Mouse (Mus musculus) hindbrain, postnatal 0 days (tissue): Measurements from ENCODE around the gene Atf6b. TPM values are rescaled to one million over a fixed set of nuclear protein-coding genes. Genes with fewer than 3 reads are reported as not detected.

Source experiments
- ATAC-seq: fragments of 200-750 bp; cut with Nextera tagmentation; 2 replicates; pipeline ENCODE4 v1.8.0; 2017; ENCODE audit warnings: mild to moderate bottlenecking, moderate TSS enrichment, moderate library complexity
- DNase-seq: peaks from one replicate; pipeline ENCODE4 v3.0.0-alpha.2; 2015; ENCODE audit warnings: low spot score
- H3K27ac ChIP-seq: fragments of 300-500 bp; sonication (generic); 2 replicates; pipeline ENCODE4 v1.5.1; 2014; ENCODE audit warnings: mild to moderate bottlenecking
- H3K27me3 ChIP-seq: fragments of 300-500 bp; sonication (generic); 2 replicates; pipeline ENCODE4 v1.6.1; 2014; ENCODE audit warnings: low read length, mixed read lengths; ENCODE audit not compliant: insufficient read depth
- H3K36me3 ChIP-seq: fragments of 300-500 bp; sonication (generic); 2 replicates; pipeline ENCODE4 v1.6.1; 2014; ENCODE audit warnings: low read length, mixed read lengths; ENCODE audit not compliant: insufficient read depth
- H3K4me1 ChIP-seq: fragments of 300-500 bp; sonication (generic); 2 replicates; pipeline ENCODE4 v1.6.1; 2014; ENCODE audit warnings: antibody characterized with exemption, low read length, mixed read lengths; ENCODE audit not compliant: insufficient read depth
- H3K4me2 ChIP-seq: fragments of 300-500 bp; sonication (generic); 2 replicates; pipeline ENCODE4 v1.6.1; 2014; ENCODE audit warnings: low read depth, mild to moderate bottlenecking, low read length, moderate library complexity, mixed read lengths
- H3K4me3 ChIP-seq: fragments of 300-500 bp; sonication (generic); 2 replicates; pipeline ENCODE4 v1.5.1; 2014; ENCODE audit warnings: low read length
- H3K9ac ChIP-seq: fragments of 300-500 bp; sonication (generic); replicated peaks from 2 replicates; pipeline ENCODE4 v1.6.1; 2014; ENCODE audit warnings: mild to moderate bottlenecking, low read length, moderate library complexity, mixed read lengths
- H3K9me3 ChIP-seq: fragments of 300-500 bp; sonication (generic); 2 replicates; pipeline ENCODE4 v1.6.1; 2016; ENCODE audit warnings: low read length, mixed read lengths
- CTCF ChIP-seq: IDR thresholded peaks from 2 replicates; pipeline ENCODE4 v1.5.1; 2016; ENCODE audit warnings: antibody characterized with exemption, control low read depth, low read depth
- WGBS: fragments of 180-500 bp; shearing (Covaris S2); extraction: QIAGEN DNeasy Blood & Tissue Kit; methylation state at CpG from one replicate; pipeline ENCODE4 v1.1.7; 2014; 5-methylcytosine and 5-hydroxymethylcytosine counted together
- polyA plus RNA-seq: library from polyadenylated mRNA; unstranded; fragments of >200 nt; fragmentation: Nextera tagmentation; extraction: Ambion mirVana; gene quantifications from 2 replicates; pipeline ENCODE4 v1.2.1, GENCODE M21; 2015
- total RNA-seq: library from RNA; depleted of rRNA; stranded (reverse); fragments of >200 nt; gene quantifications from 2 replicates; pipeline ENCODE4 v1.2.3, GENCODE M21; 2014

The Atf6b gene
- total and polyA plus RNA-seq, 2 experiments from 2014 or later, result 70.6 to 78.2 TPM

GRCm38 (mm10) chr17:34658145-34658544, 11.2 kb downstream of the Atf6b start:
- WGBS, result 85% methylated on average over 2 of the region's 2 CpGs
- no peak for TF ChIP-seq CTCF
- Histone ChIP-seq H3K27me3 (peaks cover 5% of the 10 kb centered on the region; the same call in 1 of the 2 replicates), H3K36me3 (peaks cover 7% of the 10 kb centered on the region), H3K9ac (no peak overlapping the region), H3K27ac (no peak overlapping the region), H3K4me1 (peaks cover 10% of the 10 kb centered on the region; the same call in 1 of the 2 replicates), H3K9me3 (no peaks in the 10 kb centered on the region), H3K4me2 (no peak overlapping the region), H3K4me3 (no peak overlapping the region)
- DNase-seq (no peak), ATAC-seq (no peak)

DNA sequence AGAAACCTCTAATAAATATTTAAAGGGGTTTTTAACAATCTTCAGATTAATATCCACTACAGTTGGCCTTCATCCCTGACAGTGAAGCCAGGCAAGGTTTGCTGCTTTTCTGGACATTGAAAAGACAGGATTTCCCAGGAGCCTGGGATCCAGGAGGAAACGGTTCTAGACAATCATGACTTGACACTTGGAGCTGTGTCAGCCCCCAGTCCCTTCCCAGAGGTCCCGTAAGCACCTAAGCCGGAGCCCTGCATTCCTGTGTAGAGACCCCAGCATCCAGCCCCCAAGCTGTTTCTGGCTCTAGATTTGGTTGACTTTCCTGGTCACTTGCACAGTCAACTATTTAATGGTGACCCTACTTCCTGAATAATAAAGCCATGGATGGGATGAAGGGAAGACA, 11.6 kb downstream of the Atf6b start:
- Histone ChIP-seq H3K9me3 (no peaks in the 10 kb centered on the region), H3K36me3 (peaks cover 3% of the 10 kb centered on the region; the same call in 1 of the 2 replicates), H3K9ac (no peak overlapping the region), H3K27ac (no peak overlapping the region), H3K4me3 (no peak overlapping the region), H3K4me1 (peaks cover 10% of the 10 kb centered on the region; the same call in 1 of the 2 replicates), H3K4me2 (no peak overlapping the region), H3K27me3 (peaks cover 5% of the 10 kb centered on the region; the same call in 1 of the 2 replicates)
- no peak for TF ChIP-seq CTCF
- ATAC-seq, result no peak
- WGBS, result 84% methylated on average over 3 of the region's 3 CpGs
- DNase-seq, result no peak

GRCm38 (mm10) chr17:34659181-34659896, 12.4 kb downstream of the Atf6b start:
- ATAC-seq (no peak), DNase-seq (no peak)
- H3K4me3 ChIP-seq, result no peak overlapping the region
- 64% methylated on average over 12 of the region's 12 CpGs for WGBS
- H3K4me1 ChIP-seq, result peaks cover 10% of the 10 kb centered on the region; the same call in 1 of the 2 replicates
- H3K9me3 ChIP-seq, result no peaks in the 10 kb centered on the region
- H3K27me3 ChIP-seq, result peaks cover 5% of the 10 kb centered on the region; the same call in 1 of the 2 replicates
- no peak overlapping the region for H3K4me2 ChIP-seq
- H3K27ac ChIP-seq, result no peak overlapping the region
- TF ChIP-seq CTCF, result no peak
- H3K9ac ChIP-seq, result no peak overlapping the region
- no peaks in the 10 kb centered on the region; the same call in 1 of the 2 replicates for H3K36me3 ChIP-seq

GRCm38 (mm10) chr17:34659897-34660214, 12.9 kb downstream of the Atf6b start:
- Histone ChIP-seq H3K27me3 (peaks cover 5% of the 10 kb centered on the region; the same call in 1 of the 2 replicates), H3K9ac (no peak overlapping the region), H3K4me3 (no peak overlapping the region), H3K9me3 (no peaks in the 10 kb centered on the region), H3K36me3 (no peaks in the 10 kb centered on the region), H3K27ac (no peak overlapping the region), H3K4me2 (no peak overlapping the region), H3K4me1 (peaks cover 10% of the 10 kb centered on the region; the same call in 1 of the 2 replicates)
- no peak for DNase-seq
- TF ChIP-seq CTCF, result no peak
- ATAC-seq, result no peak
- WGBS, result 64% methylated on average over 3 of the region's 3 CpGs

- no peak for DNase-seq
- Histone ChIP-seq H3K27me3 (peaks cover 5% of the 10 kb centered on the region; the same call in 1 of the 2 replicates), H3K9me3 (no peaks in the 10 kb centered on the region), H3K36me3 (no peaks in the 10 kb centered on the region), H3K4me2 (no peak overlapping the region), H3K4me3 (no peak overlapping the region), H3K27ac (no peak overlapping the region), H3K9ac (no peak overlapping the region), H3K4me1 (peaks cover 7% of the 10 kb centered on the region; the same call in 1 of the 2 replicates)
- TF ChIP-seq CTCF, result no peak
- 41% methylated on average over 10 of the region's 11 CpGs for WGBS
- ATAC-seq, result no peak
Observed at GRCm38 (mm10) chr17:34660259-34660820, 13.4 kb downstream of the Atf6b start.

DNA sequence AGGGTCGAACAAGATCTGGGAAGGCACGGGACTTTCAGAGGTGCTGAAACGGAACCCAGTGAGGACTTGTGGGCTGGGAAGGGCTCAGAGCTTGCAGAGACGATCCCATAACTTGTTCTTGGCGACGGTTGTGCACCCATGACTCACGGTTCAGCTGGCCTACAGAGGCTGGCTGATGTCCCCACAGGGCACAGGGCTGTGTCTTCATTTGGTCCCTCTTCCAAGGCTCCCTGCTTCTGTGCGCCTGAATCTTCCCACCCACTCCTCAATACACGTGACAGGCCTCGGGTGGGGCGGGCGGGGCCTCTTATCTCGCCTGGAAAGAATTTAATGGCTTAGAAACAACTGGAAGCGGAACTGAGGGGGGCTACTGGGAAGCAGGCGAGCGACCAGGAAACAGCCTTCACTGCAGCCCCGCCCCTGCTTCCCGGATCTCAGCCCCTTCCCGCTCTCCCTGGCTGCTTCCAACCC, 14.2 kb downstream of the Atf6b start:
- Histone ChIP-seq H3K9ac (no peak overlapping the region), H3K4me2 (peak overlapping the region; percentile 34), H3K4me3 (peak overlapping the region; percentile 4; the same call in 1 of the 2 replicates), H3K36me3 (no peaks in the 10 kb centered on the region), H3K4me1 (peaks cover 4% of the 10 kb centered on the region; the same call in 1 of the 2 replicates), H3K9me3 (no peaks in the 10 kb centered on the region), H3K27ac (peak overlapping the region; percentile 15; the same call in 1 of the 2 replicates), H3K27me3 (peaks cover 5% of the 10 kb centered on the region; the same call in 1 of the 2 replicates)
- no peak for DNase-seq
- no peak for ATAC-seq
- 12% methylated on average over 19 of the region's 19 CpGs for WGBS
- TF ChIP-seq CTCF, result no peak
